Mouse (Mus musculus): ENCODE measurements at regions not wholly inside any gene's neighbourhood (a gene's known extent, or its start where the extent isn't known, plus 50 kb on each side); places are given as distances from the start of the nearest gene placed in this dataset.
A peak's percentile ranks its signal among the peaks of the same experiment; 100 is the strongest.
"Not testable (repeated sequence)": the region's sequence is repeated elsewhere in the genome, so short reads cannot be mapped to it uniquely, and the experiment has no call there.

- DNase-seq, result no peak
These were observed 80.0 kb downstream of the Samd9l start for GRCm38 (mm10) chr6:3319378-3319777.

DNA sequence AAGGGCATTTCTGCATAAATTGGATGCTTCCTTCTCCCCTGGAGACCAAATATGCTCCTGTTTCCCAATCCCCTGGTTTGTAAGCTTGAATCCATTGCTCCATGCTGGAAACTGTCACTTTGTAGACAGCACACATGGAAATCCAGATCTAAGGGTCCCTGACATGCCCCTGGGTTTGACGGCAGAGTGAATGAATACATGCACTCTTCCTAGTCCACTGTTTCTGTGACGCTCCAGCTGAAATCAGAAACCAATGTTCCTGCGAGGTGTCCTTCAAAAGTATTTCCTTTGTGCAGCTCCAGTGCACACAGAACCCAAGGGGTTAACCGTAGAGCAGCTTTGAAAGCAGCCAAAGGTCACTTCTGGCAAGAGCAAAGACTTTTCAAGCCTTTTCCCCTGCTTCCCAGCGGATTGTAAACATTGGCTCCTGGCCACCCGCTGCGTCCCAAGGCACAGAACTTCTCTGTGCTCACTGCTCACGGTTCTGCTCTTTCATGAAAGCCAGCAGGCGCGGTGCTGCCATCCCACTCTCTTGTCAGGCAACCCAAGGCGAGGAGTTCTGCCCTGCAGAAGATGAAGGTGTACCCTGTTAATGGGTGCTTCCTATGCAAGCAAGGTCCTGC is 91.7 kb downstream of the Samd9l start:
- peak; percentile 70 to 73 for DNase-seq

- not testable (repeated sequence) for DNase-seq
These were observed 94.3 kb downstream of the Samd9l start for GRCm38 (mm10) chr6:3304881-3305620.

DNA sequence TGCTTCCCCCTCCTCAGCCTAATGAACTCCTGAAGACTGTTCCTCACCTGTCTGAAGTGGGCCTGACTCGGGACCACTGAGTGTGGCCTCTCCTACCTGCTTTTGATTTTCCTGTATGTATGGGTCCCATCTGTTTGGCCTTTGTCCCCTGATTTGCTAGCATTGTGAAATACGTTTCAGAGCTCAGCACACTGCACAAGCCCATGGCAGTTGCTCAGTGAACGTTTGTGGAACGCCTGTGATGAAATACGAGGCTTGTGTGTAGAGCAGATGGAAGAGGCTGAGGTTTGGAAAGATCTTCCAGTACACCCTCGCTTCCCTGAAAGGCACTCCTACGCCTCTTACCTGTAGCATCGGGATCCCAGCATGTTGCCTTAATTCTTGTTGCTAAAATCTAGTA is 106.1 kb downstream of the Samd9l start:
- not testable (repeated sequence) for DNase-seq

DNA sequence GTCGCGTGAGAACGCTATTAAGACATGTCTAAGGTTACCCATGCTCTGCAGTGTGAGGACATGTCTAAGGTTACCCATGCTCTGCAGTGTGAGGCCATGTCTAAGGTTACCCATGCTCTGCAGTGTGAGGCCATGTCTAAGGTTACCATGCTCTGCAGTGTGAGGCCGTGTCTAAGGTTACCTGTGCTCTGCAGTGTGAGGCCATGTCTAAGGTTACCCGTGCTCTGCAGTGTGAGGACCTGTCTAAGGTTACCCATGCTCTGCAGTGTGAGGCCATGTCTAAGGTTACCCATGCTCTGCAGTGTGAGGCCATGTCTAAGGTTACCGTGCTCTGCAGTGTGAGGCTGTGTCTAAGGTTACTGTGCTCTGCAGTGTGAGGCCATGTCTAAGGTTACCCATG is 107.4 kb downstream of the Samd9l start:
- not testable (repeated sequence) for DNase-seq

GRCm38 (mm10) chr6:3268726-3269125 is 130.6 kb downstream of the Samd9l start:
- DNase-seq, result not testable (repeated sequence)

DNA sequence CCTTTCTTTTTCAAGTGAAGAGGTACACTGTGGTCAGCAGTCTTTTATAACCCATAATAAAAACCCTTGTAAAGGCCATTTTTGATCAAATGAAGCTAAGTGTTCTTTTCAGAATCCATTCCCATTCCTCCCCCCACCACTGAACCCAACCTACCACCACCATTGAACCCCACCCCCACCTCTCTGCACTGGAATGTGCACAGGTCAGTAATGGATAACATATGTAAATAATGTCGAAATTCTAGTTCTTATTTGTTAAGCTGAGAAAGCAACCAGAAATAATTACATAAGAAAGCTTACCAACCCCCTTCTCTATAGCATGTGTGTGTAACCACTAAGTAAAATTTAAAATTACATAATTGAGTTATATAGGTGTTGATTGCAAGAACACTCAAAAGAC is 133.9 kb downstream of the Samd9l start:
- DNase-seq, result not testable (repeated sequence)

Data from kidney, postnatal 36 days (tissue).